Comparison of ENCODE assay signal across 13 mouse cellular contexts in genomic region chr9:79598578-79598977, GRCm38 (mm10).
"Had no signal": no experiment of that assay in that cellular context is flagged by ENCODE, and none has a peak within 500 bp of the region (broad histone marks: within the 10 kb centered on the region; RNA-seq: fewer than 3 reads in every experiment).

No protein-coding gene starts in this region.

- DNase-seq: lung, adult 18-20 months; lung, embryonic 14.5 days; lung, postnatal 10 days; lung, postnatal 4 days; right cerebral cortex, postnatal 14 days; thymus, adult 2 months; thymus, postnatal 25 days had no signal

- H3K27ac ChIP-seq: midbrain, embryonic 10.5 days; midbrain, embryonic 12.5 days; neural tube, embryonic 12.5 days; stomach, embryonic 15.5 days; stomach, postnatal 0 days had no signal

- H3K4me3 ChIP-seq: midbrain, embryonic 10.5 days; midbrain, embryonic 12.5 days; myocyte; neural tube, embryonic 12.5 days; stomach, embryonic 15.5 days had no signal

- H3K9me3 ChIP-seq: midbrain, embryonic 10.5 days; midbrain, embryonic 12.5 days; neural tube, embryonic 12.5 days; stomach, embryonic 15.5 days had no signal

- H3K4me2 ChIP-seq: lung, embryonic 14.5 days; midbrain, embryonic 12.5 days; neural tube, embryonic 12.5 days; stomach, embryonic 15.5 days had no signal

- H3K36me3 ChIP-seq: midbrain, embryonic 10.5 days; midbrain, embryonic 12.5 days; neural tube, embryonic 12.5 days; stomach, embryonic 15.5 days had no signal

- H3K9ac ChIP-seq: lung, embryonic 14.5 days; midbrain, embryonic 12.5 days; neural tube, embryonic 12.5 days; stomach, embryonic 15.5 days had no signal

- H3K4me1 ChIP-seq: stomach, embryonic 15.5 days had no signal

- H3K27me3 ChIP-seq: neural tube, embryonic 12.5 days; stomach, embryonic 15.5 days had no signal
